Mouse (Mus musculus): ENCODE data around the gene Aldh8a1. TPM values are rescaled to one million over a fixed set of nuclear protein-coding genes. Genes with fewer than 3 reads are reported as not detected.

Aldh8a1 gene
- total and polyA plus RNA-seq, 2 experiments: 309 to 384 TPM

DNA sequence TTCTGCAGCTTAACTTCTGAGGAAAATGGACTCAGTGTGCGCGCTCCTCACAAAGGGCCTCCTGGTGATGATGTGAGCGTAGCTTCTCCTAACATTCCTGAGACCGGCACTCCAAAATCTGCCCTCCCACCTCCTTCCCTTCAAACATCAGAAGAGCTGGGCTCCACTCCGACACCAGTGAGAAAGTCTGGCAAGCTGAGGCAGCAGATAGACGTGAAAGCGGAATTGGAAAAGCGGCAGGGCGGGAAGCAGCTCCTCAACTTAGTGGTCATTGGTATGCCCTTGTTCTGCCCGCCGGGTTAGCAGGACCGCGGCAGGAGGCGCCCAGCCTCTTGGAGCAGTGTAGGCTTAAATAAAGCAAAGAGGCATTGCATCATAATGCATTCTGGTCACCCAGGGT lies 35.4 kb upstream of the Aldh8a1 start:
- Histone ChIP-seq H3K36me3 (ENCODE audit: control insufficient read depth, insufficient read depth, low read length) (peaks cover 59% of the 10 kb centered on the region), H3K4me1 (ENCODE audit: control insufficient read depth, insufficient read depth, low read length) (no peaks in the 10 kb centered on the region), H3K27me3 (ENCODE audit: control insufficient read depth, insufficient read depth, low read length) (no peaks in the 10 kb centered on the region), H3K27ac (replicated peaks; ENCODE audit: insufficient read depth, low read depth, low read length) (no peak overlapping the region), H3K9ac (ENCODE audit: low read depth, low read length) (no peak overlapping the region), H3K79me2 (ENCODE audit: control insufficient read depth, insufficient read depth, low read length) (no peaks in the 10 kb centered on the region; the same call in 1 of the 2 replicates), H3K4me3 (ENCODE audit: insufficient read depth, low read depth, low read length) (no peak overlapping the region)
- no peak for DNase-seq (ENCODE audit: extremely low read depth, low read depth, low spot score)
- WGBS: 92% methylated on average over 14 of the region's 14 CpGs
- TF ChIP-seq POLR2A (IDR thresholded peaks at IDR 0.05; ENCODE audit: extremely low read depth, insufficient read depth, low read length): no peak
- no peak for TF ChIP-seq CTCF (IDR thresholded peaks at IDR 0.05; ENCODE audit: low read depth, low read length)

DNA sequence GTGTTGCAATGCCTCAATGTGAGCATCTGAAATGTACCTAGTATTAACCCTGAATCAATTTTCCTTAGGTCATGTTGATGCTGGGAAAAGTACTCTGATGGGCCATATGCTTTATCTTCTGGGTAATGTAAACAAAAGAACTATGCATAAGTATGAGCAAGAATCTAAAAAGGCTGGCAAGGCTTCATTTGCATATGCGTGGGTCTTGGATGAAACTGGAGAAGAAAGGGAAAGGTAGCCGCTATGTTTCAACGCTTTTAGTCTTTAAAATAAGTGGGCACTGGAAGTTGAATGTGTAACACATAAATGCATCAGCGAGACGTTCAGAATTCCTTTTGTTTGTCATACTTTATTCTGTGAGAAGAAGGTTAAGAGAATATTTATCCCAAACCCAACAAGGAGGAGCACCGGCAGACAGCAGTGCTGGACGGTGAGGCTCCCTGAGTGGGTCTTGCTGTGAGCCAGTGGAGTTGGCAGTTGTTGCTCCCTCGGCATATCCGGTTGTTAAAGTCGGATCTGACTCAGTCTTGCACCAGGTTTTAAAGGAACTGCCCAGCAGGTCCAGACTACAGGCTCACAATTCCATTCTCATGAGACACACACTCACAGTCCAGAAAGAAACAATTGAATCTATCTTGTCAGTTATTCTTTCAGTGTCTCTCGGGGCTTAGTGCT lies 34.6 kb upstream of the Aldh8a1 start:
- Histone ChIP-seq H3K4me1 (ENCODE audit: control insufficient read depth, insufficient read depth, low read length) (no peaks in the 10 kb centered on the region), H3K36me3 (ENCODE audit: control insufficient read depth, insufficient read depth, low read length) (peaks cover 58% of the 10 kb centered on the region), H3K9ac (ENCODE audit: low read depth, low read length) (no peak overlapping the region), H3K4me3 (ENCODE audit: insufficient read depth, low read depth, low read length) (no peak overlapping the region), H3K27ac (replicated peaks; ENCODE audit: insufficient read depth, low read depth, low read length) (no peak overlapping the region), H3K27me3 (ENCODE audit: control insufficient read depth, insufficient read depth, low read length) (no peaks in the 10 kb centered on the region), H3K79me2 (ENCODE audit: control insufficient read depth, insufficient read depth, low read length) (no peaks in the 10 kb centered on the region; the same call in 1 of the 2 replicates)
- DNase-seq (ENCODE audit: extremely low read depth, low read depth, low spot score): no peak
- TF ChIP-seq CTCF (IDR thresholded peaks at IDR 0.05; ENCODE audit: low read depth, low read length) (no peak), POLR2A (IDR thresholded peaks at IDR 0.05; ENCODE audit: extremely low read depth, insufficient read depth, low read length) (no peak)
- WGBS: 93% methylated on average over 11 of the region's 11 CpGs

DNA sequence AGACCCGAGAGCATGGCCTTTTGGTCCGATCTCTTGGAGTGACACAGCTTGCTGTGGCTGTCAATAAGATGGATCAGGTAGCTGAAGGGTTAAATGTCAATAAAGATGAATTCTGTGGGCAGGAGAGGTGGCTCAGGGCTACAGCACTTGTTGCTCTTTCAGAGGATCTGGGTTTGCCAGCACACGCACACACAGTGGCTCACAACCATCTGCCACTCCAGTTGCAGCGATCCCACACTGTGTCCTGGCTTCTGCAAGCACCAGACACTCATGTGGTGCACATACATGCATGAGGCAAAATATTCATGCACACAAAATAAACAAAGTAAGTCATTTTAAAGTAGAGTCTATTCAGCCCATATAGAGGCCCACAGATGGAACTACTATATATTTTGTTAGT lies 29.8 kb upstream of the Aldh8a1 start:
- H3K9ac ChIP-seq (ENCODE audit: low read depth, low read length): no peak overlapping the region
- H3K4me3 ChIP-seq (ENCODE audit: insufficient read depth, low read depth, low read length): no peak overlapping the region
- no peak for DNase-seq (ENCODE audit: extremely low read depth, low read depth, low spot score)
- peaks cover 9% of the 10 kb centered on the region; the same call in 1 of the 2 replicates for H3K4me1 ChIP-seq (ENCODE audit: control insufficient read depth, insufficient read depth, low read length)
- TF ChIP-seq POLR2A (IDR thresholded peaks at IDR 0.05; ENCODE audit: extremely low read depth, insufficient read depth, low read length) (no peak), CTCF (IDR thresholded peaks at IDR 0.05; ENCODE audit: low read depth, low read length) (no peak)
- no peak overlapping the region for H3K27ac ChIP-seq (replicated peaks; ENCODE audit: insufficient read depth, low read depth, low read length)
- no peaks in the 10 kb centered on the region for H3K79me2 ChIP-seq (ENCODE audit: control insufficient read depth, insufficient read depth, low read length)
- WGBS: 97% methylated on average over 4 of the region's 4 CpGs
- no peaks in the 10 kb centered on the region for H3K27me3 ChIP-seq (ENCODE audit: control insufficient read depth, insufficient read depth, low read length)
- peaks cover 45% of the 10 kb centered on the region for H3K36me3 ChIP-seq (ENCODE audit: control insufficient read depth, insufficient read depth, low read length)

DNA sequence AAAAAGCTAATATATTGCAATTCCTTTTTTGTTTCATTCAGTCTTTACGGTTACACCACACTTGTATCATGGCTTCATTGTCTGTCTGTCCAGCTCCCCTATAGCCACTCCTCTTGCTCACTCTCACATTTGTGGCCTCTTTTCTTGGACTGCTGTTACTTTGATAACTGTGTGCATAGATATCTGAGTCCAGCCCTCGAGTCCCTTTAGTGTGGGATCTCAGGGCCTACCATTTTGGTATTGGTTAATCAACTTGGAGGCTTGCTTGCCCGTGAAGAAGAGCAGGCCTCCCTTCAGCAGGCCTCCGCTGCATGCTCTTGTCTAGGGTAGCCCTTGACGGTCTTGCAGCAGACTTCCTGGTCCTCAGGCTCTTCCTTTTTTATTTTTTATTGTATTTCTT lies 27.6 kb upstream of the Aldh8a1 start:
- no peak for DNase-seq (ENCODE audit: extremely low read depth, low read depth, low spot score)
- Histone ChIP-seq H3K79me2 (ENCODE audit: control insufficient read depth, insufficient read depth, low read length) (no peaks in the 10 kb centered on the region), H3K4me3 (ENCODE audit: insufficient read depth, low read depth, low read length) (no peak overlapping the region), H3K36me3 (ENCODE audit: control insufficient read depth, insufficient read depth, low read length) (peaks cover 41% of the 10 kb centered on the region), H3K27ac (replicated peaks; ENCODE audit: insufficient read depth, low read depth, low read length) (no peak overlapping the region), H3K4me1 (ENCODE audit: control insufficient read depth, insufficient read depth, low read length) (peaks cover 9% of the 10 kb centered on the region; the same call in 1 of the 2 replicates), H3K9ac (ENCODE audit: low read depth, low read length) (no peak overlapping the region), H3K27me3 (ENCODE audit: control insufficient read depth, insufficient read depth, low read length) (no peaks in the 10 kb centered on the region)
- 95% methylated on average over 5 of the region's 5 CpGs for WGBS
- TF ChIP-seq POLR2A (IDR thresholded peaks at IDR 0.05; ENCODE audit: extremely low read depth, insufficient read depth, low read length) (no peak), CTCF (IDR thresholded peaks at IDR 0.05; ENCODE audit: low read depth, low read length) (no peak)

DNA sequence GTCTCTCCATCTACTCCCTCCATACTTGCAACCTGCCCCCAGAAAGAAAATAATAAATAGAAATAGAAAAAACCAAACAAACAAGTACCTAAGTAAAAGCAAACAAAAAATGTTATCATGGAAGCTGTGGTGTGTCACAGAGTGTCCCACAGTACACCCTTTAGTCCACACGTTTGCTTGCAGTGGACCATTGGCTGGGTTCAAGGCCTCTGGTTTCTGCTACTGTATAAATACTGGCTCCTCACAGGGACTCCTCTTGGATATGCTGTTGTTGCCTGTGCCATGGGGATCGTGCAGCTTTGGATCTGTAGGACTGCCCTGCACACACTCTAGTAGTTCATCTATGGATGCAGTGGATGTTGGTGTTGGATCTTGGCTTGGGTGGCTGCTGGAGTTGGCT lies 27.1 kb upstream of the Aldh8a1 start:
- no peak overlapping the region for H3K4me3 ChIP-seq (ENCODE audit: insufficient read depth, low read depth, low read length)
- H3K79me2 ChIP-seq (ENCODE audit: control insufficient read depth, insufficient read depth, low read length): no peaks in the 10 kb centered on the region
- H3K4me1 ChIP-seq (ENCODE audit: control insufficient read depth, insufficient read depth, low read length): peaks cover 9% of the 10 kb centered on the region; the same call in 1 of the 2 replicates
- H3K36me3 ChIP-seq (ENCODE audit: control insufficient read depth, insufficient read depth, low read length): peaks cover 41% of the 10 kb centered on the region
- no peak for TF ChIP-seq CTCF (IDR thresholded peaks at IDR 0.05; ENCODE audit: low read depth, low read length)
- no peak for TF ChIP-seq POLR2A (IDR thresholded peaks at IDR 0.05; ENCODE audit: extremely low read depth, insufficient read depth, low read length)
- peak overlapping the region; percentile 42 for H3K27ac ChIP-seq (replicated peaks; ENCODE audit: insufficient read depth, low read depth, low read length)
- WGBS: 16% methylated on average over 2 of the region's 2 CpGs
- no peaks in the 10 kb centered on the region for H3K27me3 ChIP-seq (ENCODE audit: control insufficient read depth, insufficient read depth, low read length)
- DNase-seq (ENCODE audit: extremely low read depth, low read depth, low spot score): peak; percentile 75
- H3K9ac ChIP-seq (ENCODE audit: low read depth, low read length): no peak overlapping the region
